Mouse (Mus musculus) kidney, adult 2 months (tissue): ENCODE measurements at regions not wholly inside any gene's neighbourhood (a gene's known extent, or its start where the extent isn't known, plus 50 kb on each side); places are given as distances from the start of the nearest gene placed in this dataset.
A peak's percentile ranks its signal among the peaks of the same experiment; 100 is the strongest.

Experiments
- DNase-seq: peaks from one replicate; pipeline ENCODE4 v3.0.0; 2021
- H3K27ac ChIP-seq: fragments of 200-500 bp; 2 replicates; pipeline ENCODE4 v1.5.1; 2012; ENCODE audit warnings: low read depth, low read length, control low read depth, inconsistent platforms; ENCODE audit not compliant: insufficient read depth
- H3K27me3 ChIP-seq: fragments of 200-500 bp; replicated peaks from 2 replicates; pipeline ENCODE4 v1.6.1; 2012; ENCODE audit warnings: mild to moderate bottlenecking, moderate library complexity, low read length, inconsistent platforms; ENCODE audit not compliant: control insufficient read depth, insufficient read depth
- H3K36me3 ChIP-seq: fragments of 200-500 bp; 2 replicates; pipeline ENCODE4 v1.6.1; 2012; ENCODE audit warnings: mild to moderate bottlenecking, moderate library complexity, low read length, inconsistent platforms; ENCODE audit not compliant: control insufficient read depth, insufficient read depth
- H3K4me1 ChIP-seq: fragments of 200-500 bp; 2 replicates; pipeline ENCODE4 v1.6.1; 2011; ENCODE audit warnings: low read length; ENCODE audit not compliant: control insufficient read depth, insufficient read depth
- H3K4me3 ChIP-seq: fragments of 200-500 bp; 2 replicates; pipeline ENCODE4 v1.5.1; 2011; ENCODE audit warnings: mild to moderate bottlenecking, low read depth, low read length, control low read depth; ENCODE audit not compliant: insufficient read depth
- CTCF ChIP-seq: fragments of 200-500 bp; conservative IDR thresholded peaks from 2 replicates; pipeline ENCODE4 v1.5.1; 2011; ENCODE audit warnings: low read depth, mild to moderate bottlenecking, control low read depth, low read length, moderate library complexity, mixed read lengths; ENCODE audit not compliant: insufficient read depth, insufficient read length
- POLR2A ChIP-seq: fragments of 200-500 bp; IDR thresholded peaks from one replicate; pipeline ENCODE4 v1.6.1; 2011; ENCODE audit warnings: low read depth, low read length, control low read depth
- WGBS: fragments of 180-500 bp; shearing (Covaris S2); methylation state at CpG from one replicate; pipeline ENCODE4 v1.1.7; 2018; 5-methylcytosine and 5-hydroxymethylcytosine counted together

DNA sequence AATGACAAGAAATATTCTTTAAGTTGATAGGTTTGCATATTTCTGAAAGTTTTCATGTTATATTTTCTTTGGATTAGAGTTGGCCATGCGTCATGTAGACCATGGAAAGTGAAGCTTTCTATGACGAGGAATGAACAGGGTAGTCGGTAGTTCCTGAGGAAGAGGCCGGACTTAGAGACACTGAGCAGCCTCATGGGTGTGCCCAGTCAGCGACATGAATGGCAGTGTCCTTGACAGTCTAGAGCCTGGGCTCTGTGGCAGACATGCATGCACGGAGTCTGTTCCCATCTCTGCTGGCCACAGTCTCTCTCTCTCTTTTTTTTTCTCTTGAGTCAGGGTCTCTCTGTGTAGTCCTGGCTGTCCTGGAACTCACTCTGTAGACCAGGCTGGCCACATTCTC is 1176.9 kb upstream of the A1bg start:
- no peaks in the 10 kb centered on the region for H3K36me3 ChIP-seq
- H3K4me3 ChIP-seq = no peak overlapping the region
- WGBS = 90% methylated on average over 6 of the region's 6 CpGs
- no peaks in the 10 kb centered on the region; the same call in 1 of the 2 replicates for H3K4me1 ChIP-seq
- no peak overlapping the region for H3K27ac ChIP-seq
- no peak for TF ChIP-seq POLR2A
- TF ChIP-seq CTCF = no peak
- DNase-seq = no peak
- no peaks in the 10 kb centered on the region for H3K27me3 ChIP-seq

DNA sequence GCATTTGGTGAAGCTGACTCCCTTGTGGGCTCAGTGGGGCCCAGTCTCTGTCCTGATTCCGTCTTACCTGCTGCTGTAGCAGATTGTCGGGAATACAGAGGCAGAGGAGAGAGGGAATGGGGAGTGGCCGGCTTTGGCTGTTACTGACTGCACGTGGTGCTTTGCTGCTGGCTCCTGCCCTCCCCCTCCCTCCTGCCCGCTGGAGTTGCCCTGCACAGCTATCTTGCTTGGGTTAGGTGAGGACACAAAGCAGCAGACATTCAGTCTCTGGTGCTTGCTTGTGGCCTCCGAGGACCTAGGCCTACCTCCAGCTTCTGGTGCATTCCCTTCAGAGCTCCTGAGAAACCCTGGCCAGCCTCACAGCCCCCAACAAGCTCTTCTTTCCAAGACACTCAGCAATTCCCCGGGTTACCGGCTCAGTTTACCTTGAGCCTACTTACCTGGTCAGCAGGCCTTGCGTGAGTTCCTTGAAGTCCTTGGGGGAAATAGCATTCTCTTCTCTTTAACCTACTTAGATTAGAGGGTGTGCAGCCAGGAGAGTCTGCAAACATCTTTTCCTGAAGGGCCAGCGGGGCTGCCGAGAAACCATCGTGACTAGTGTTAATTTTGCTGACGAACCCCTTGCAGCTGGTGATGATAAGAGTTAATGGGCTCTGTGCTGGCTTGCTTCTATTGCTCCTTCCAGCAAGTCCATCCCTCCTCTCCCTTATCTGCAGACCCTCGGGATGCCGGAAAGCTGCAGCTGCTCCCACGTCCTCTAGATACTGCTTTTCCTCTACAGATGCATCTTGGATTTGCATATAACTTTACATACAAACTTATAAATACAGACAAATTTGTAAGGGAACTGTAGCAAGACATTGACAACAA is 1176.2 kb upstream of the A1bg start:
- H3K4me1 ChIP-seq = no peaks in the 10 kb centered on the region; the same call in 1 of the 2 replicates
- no peak overlapping the region for H3K27ac ChIP-seq
- H3K4me3 ChIP-seq = no peak overlapping the region
- TF ChIP-seq POLR2A = no peak
- no peak for TF ChIP-seq CTCF
- DNase-seq = peak; percentile 75
- WGBS = 64% methylated on average over 16 of the region's 16 CpGs
- H3K27me3 ChIP-seq = no peaks in the 10 kb centered on the region
- H3K36me3 ChIP-seq = no peaks in the 10 kb centered on the region

DNA sequence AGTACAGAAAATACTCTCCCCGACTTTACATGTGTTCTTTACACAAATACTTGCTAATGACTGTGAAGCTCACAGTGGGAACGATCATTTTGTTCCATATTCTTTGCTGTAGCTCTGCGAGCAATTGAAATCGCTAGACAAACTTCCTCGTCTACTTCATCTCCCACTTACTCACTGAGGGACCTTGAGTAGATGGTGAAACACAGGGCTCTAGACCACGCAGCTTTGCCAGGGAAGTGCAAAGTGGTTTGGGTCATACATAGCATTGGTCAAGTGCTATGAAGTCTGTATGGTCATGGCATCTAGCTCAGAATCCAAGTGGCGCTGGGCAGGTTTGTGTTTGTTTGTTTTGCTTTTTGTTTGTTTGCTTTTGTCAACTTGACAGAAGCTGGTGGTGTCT is 1174.0 kb upstream of the A1bg start:
- DNase-seq = no peak
- Histone ChIP-seq H3K4me3 (no peak overlapping the region), H3K4me1 (no peaks in the 10 kb centered on the region; the same call in 1 of the 2 replicates), H3K27me3 (no peaks in the 10 kb centered on the region), H3K36me3 (no peaks in the 10 kb centered on the region), H3K27ac (no peak overlapping the region)
- TF ChIP-seq POLR2A = no peak
- TF ChIP-seq CTCF = no peak
- 95% methylated on average over 7 of the region's 7 CpGs for WGBS

DNA sequence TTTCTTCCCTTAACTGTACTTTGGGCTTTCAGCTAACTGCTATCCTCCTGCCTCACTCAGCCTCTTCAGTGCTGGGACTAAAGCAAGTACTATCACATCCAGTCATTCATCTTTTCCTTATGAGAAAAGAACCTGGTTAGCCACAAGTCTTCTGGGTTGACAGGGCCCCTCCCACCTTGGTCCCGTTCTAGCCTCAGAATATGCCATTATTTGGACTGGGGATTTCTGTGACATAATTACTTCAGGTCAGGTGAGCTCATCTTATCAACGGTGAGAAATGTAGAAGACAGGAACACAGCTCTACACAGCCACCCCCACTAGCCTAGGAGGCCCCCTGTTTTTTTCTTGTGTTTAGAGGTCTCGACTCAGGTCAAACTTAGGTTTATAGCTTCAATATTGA is 1172.4 kb upstream of the A1bg start:
- WGBS = 90% methylated on average over 3 of the region's 3 CpGs
- no peaks in the 10 kb centered on the region; the same call in 1 of the 2 replicates for H3K4me1 ChIP-seq
- no peaks in the 10 kb centered on the region for H3K36me3 ChIP-seq
- no peaks in the 10 kb centered on the region for H3K27me3 ChIP-seq
- TF ChIP-seq CTCF = no peak
- no peak for TF ChIP-seq POLR2A
- no peak for DNase-seq
- H3K27ac ChIP-seq = no peak overlapping the region
- H3K4me3 ChIP-seq = no peak overlapping the region

DNA sequence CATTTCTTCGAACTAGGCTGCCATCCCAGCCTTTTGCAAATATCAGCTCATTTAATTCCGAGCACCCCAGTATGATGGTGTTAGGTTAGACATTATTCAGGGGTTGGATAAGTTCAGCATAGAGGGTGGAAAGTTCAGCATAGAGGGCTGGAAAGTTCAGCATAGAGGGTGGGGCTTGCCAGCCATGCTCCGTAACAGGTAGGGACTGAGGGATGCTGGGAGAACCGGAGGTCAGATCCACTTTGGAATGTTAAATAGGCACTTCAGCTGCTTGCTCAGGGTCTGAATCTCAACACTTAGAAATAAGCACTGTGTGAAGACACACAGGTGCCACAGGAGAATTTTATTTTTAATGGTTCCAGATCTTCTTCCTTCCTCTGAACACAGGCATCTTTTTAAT is 1170.9 kb upstream of the A1bg start:
- Histone ChIP-seq H3K27me3 (no peaks in the 10 kb centered on the region), H3K36me3 (no peaks in the 10 kb centered on the region), H3K4me3 (no peak overlapping the region), H3K27ac (no peak overlapping the region), H3K4me1 (no peaks in the 10 kb centered on the region; the same call in 1 of the 2 replicates)
- TF ChIP-seq CTCF (no peak), POLR2A (no peak)
- 55% methylated on average over 4 of the region's 4 CpGs for WGBS
- DNase-seq = peak; percentile 56

DNA sequence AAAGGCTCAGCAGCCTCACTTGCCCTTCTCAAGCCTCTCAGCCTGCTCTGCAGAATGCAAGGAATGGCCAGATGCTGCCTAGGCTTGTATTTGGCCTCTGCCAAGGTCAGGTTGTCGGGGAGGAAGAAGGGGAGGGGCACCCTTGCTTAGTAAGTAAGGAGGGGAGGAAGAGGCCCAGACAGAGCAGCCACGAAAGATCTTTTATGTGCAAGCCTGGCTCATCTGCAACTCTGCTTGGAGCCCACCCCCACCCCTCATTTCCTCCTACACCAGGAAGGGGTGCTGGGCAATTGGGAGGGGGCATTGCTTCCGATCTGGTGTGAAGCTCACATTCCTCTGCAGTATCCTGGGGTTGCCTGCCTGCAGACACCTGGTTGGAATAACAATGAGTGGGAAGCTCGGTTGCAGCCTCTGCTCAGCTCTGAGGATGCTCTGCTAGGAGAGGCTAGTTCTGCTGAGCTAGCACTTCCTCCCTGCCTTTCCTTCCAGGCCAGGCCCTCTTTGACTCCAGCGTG is 1169.9 kb upstream of the A1bg start:
- 19% methylated on average over 5 of the region's 5 CpGs for WGBS

More for the DNA sequence above, 1169.9 kb upstream of the A1bg start:
- Histone ChIP-seq H3K4me3 (no peak overlapping the region), H3K27me3 (no peaks in the 10 kb centered on the region), H3K27ac (no peak overlapping the region), H3K36me3 (no peaks in the 10 kb centered on the region), H3K4me1 (no peaks in the 10 kb centered on the region)
- TF ChIP-seq CTCF (no peak), POLR2A (no peak)
- DNase-seq = peak; percentile 49
